Mouse (Mus musculus): ENCODE measurements at regions not wholly inside any gene's neighbourhood (a gene's known extent, or its start where the extent isn't known, plus 50 kb on each side); places are given as distances from the start of the nearest gene placed in this dataset.

DNA sequence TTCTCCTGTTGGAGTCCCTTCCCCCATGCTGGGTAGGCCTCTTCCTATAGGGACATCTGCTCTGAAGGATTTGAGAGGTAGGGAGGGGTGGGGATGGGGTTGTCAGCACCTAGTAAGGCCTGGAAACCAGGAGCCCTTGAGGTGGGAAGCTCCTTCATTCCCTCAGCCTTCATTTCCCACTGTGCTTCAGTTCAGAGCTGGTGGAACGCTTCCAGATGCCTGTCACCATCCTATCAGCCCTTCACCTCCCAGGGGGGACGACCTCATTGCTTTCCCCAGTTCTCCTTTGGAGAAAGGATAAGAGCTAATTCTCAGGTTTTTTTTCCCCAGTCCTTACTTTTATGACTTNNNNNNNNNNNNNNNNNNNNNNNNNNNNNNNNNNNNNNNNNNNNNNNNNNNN lies 65.8 kb upstream of the Runx1 start:
- no peak for DNase-seq

DNA sequence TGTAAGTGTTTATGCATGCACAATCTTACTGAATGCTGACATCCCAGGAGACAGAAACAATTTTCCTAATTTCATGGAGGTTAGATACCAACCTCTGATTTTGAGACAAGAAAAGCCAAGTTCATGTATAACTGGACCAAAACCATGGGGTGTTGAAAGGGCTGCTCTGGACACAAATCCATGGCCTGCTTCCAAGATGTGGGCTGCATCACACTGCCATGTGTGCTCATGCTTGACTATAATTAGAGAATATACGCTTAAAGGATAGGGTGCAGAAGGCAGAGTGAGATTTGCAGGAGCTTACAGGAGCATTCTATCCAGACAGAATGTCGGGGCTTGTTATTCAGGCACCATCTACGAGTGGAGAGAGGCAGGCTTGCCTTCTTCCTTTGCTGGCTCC lies 64.8 kb upstream of the Runx1 start:
- no peak for DNase-seq

DNA sequence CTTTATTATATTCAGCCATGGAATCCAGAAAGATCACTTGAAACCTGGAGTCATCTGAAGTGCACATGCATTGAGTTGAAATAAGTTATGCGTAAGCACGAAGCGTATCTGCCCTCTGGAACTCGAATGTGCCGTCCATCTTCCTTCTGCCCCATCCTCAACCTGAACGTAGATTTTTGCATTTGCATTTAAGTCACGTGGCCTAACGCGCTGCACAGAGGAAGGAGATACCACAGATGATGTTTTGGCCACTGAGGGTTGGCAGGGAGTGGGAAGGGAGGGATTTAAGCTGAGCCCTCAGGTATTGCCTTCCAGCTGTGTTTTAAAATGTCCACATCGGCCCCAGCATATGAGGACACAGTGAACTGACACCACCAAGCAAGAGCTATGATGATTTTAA lies 63.6 kb upstream of the Runx1 start:
- DNase-seq, result no peak

DNA sequence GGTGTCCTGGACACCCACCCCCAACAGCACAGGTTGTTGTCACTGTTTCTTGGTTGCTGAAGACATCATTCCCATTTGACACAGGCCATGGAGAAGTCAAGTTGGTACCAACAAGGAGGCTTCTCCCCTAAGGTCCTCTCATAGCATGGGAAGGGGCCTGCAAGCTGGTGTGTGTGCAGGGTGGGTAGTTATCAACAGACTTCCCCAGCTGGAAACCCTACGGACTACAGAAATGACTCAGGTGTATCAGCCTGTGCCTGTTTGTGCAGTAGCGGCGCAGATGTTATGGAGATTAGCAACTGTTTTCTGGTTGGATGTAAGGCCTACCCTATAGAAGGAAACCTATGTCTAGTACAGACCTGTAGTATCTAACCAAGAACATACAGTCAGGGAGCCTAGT lies 60.3 kb upstream of the Runx1 start:
- no peak for DNase-seq

DNA sequence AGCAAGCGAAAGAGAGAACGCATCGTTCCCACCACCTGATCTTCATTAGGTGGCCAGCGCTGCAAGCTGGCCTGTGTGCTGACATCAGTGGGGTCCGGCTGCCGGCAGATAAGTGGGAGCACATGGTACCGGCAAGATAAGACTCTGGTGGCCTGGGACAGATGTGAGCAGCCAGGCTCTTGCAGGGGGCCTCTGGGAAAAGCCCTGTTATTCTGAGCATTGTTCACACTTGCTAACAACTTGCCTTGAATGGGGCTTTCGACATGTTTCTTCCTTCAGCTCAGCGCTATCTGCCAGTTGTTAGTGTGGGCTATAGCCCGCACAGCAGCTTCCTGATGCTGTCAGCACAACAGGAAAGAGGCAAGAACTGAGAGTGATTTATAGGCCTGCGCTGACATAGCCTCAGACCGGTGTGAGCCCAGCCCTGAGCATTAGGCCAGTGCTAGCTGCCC lies 57.9 kb upstream of the Runx1 start:
- DNase-seq, result peak; percentile 85

DNA sequence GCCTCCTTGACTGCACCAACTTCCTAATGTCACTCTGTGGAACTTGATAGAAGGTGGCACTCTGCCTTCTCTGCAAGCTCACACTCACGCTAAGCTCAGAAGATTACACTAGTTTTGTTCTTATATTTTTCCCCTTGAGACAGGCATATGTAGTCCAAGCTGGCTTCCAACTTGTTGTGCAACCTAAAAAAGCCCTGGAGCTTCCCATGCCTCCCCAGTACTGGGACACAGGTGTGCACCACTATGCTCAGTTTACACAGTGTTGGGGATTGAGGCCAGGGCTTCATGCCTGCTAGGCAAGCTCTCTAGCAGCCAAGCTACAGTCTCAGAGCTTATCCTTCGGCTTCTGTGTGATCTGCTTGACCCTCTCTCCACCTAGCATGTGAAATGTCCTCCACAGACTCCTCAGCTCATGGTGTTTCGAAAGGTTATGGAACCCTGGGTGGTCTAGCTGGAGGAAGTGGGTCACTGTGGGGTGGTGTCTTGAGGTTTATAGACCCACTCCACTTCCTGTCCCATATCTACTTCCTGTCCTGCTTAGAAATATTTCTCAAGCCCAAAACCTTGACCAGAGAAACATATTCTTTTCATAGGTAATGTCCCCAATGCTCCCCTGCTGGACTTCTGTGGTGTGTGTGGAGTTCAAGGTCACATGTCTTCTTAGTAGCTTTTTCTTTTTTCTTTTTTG lies 54.6 kb upstream of the Runx1 start:
- no peak for DNase-seq

DNA sequence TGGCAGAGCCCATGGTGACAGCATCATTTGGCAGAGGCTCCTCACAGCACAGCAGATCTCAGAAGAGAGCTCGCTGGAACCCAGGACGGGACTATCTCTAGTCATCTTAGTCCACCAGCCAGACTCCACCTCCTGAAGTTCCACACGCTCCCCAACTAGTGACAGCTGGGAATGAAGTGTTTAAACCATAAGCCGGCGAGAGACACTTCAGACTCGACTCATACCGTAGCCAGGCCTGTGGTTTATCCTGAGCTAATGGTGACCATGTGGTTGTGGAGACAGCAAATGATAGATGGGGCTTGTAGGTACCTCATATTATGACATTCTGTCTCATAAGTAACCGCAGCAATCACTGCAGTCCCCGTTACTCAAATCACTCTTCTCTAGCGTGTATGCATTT lies 52.1 kb upstream of the Runx1 start:
- no peak for DNase-seq
